Mouse (Mus musculus): Measurements from ENCODE around the gene Slc35b3. TPM values are rescaled to one million over a fixed set of nuclear protein-coding genes. Genes with fewer than 3 reads are reported as not detected.

Slc35b3 gene
- polyA plus RNA-seq, 1 experiment from 2014 or later, result 32.0 TPM

- no peaks in the 10 kb centered on the region for H3K4me1 ChIP-seq (ENCODE audit: control insufficient read depth, insufficient read depth, low read length)
- H3K36me3 ChIP-seq (ENCODE audit: control insufficient read depth, insufficient read depth, low read length), result peaks cover 2% of the 10 kb centered on the region
Measured at GRCm38 (mm10) chr13:38946296-38947012, 14.2 kb downstream of the Slc35b3 start.

GRCm38 (mm10) chr13:38945767-38946166, 14.9 kb downstream of the Slc35b3 start:
- Histone ChIP-seq H3K36me3 (ENCODE audit: control insufficient read depth, insufficient read depth, low read length) (peaks cover 2% of the 10 kb centered on the region), H3K27ac (ENCODE audit: low read depth, low read length) (no peak overlapping the region), H3K4me1 (ENCODE audit: control insufficient read depth, insufficient read depth, low read length) (no peaks in the 10 kb centered on the region), H3K9ac (ENCODE audit: low read length) (no peak overlapping the region), H3K4me3 (ENCODE audit: low read depth, low read length) (no peak overlapping the region), H3K4me2 (ENCODE audit: low read depth) (no peak overlapping the region), H3K27me3 (ENCODE audit: control insufficient read depth, insufficient read depth, low read length) (no peaks in the 10 kb centered on the region), H3K9me3 (ENCODE audit: control insufficient read depth, low read length) (no peaks in the 10 kb centered on the region)
- WGBS, result 86% methylated on average over 1 of the region's 1 CpGs
- ATAC-seq (ENCODE audit: insufficient read depth, low FRiP score, low TSS enrichment) (no peak), DNase-seq (ENCODE audit: low spot score) (no peak)

More at GRCm38 (mm10) chr13:38946296-38947012, 14.2 kb downstream of the Slc35b3 start:
- no peak overlapping the region for H3K4me3 ChIP-seq (ENCODE audit: low read depth, low read length)
- no peaks in the 10 kb centered on the region for H3K27me3 ChIP-seq (ENCODE audit: control insufficient read depth, insufficient read depth, low read length)
- no peak overlapping the region for H3K4me2 ChIP-seq (ENCODE audit: low read depth)
- H3K27ac ChIP-seq (ENCODE audit: low read depth, low read length), result no peak overlapping the region
- ATAC-seq (ENCODE audit: insufficient read depth, low FRiP score, low TSS enrichment) (no peak), DNase-seq (ENCODE audit: low spot score) (no peak)
- H3K9me3 ChIP-seq (ENCODE audit: control insufficient read depth, low read length), result no peaks in the 10 kb centered on the region
- 80% methylated on average over 3 of the region's 3 CpGs for WGBS
- H3K9ac ChIP-seq (ENCODE audit: low read length), result no peak overlapping the region

GRCm38 (mm10) chr13:38944951-38945350, 15.7 kb downstream of the Slc35b3 start:
- H3K4me1 ChIP-seq (ENCODE audit: control insufficient read depth, insufficient read depth, low read length), result no peaks in the 10 kb centered on the region
- peaks cover 2% of the 10 kb centered on the region for H3K36me3 ChIP-seq (ENCODE audit: control insufficient read depth, insufficient read depth, low read length)
- H3K4me3 ChIP-seq (ENCODE audit: low read depth, low read length), result no peak overlapping the region
- H3K27ac ChIP-seq (ENCODE audit: low read depth, low read length), result no peak overlapping the region
- H3K27me3 ChIP-seq (ENCODE audit: control insufficient read depth, insufficient read depth, low read length), result no peaks in the 10 kb centered on the region
- 92% methylated on average over 6 of the region's 6 CpGs for WGBS
- H3K4me2 ChIP-seq (ENCODE audit: low read depth), result no peak overlapping the region
- no peaks in the 10 kb centered on the region for H3K9me3 ChIP-seq (ENCODE audit: control insufficient read depth, low read length)
- ATAC-seq (ENCODE audit: insufficient read depth, low FRiP score, low TSS enrichment) (no peak), DNase-seq (ENCODE audit: low spot score) (no peak)
- no peak overlapping the region for H3K9ac ChIP-seq (ENCODE audit: low read length)

GRCm38 (mm10) chr13:38941786-38942185, 18.9 kb downstream of the Slc35b3 start:
- Histone ChIP-seq H3K4me3 (ENCODE audit: low read depth, low read length) (no peak overlapping the region), H3K4me2 (ENCODE audit: low read depth) (no peak overlapping the region), H3K9me3 (ENCODE audit: control insufficient read depth, low read length) (no peaks in the 10 kb centered on the region), H3K27ac (ENCODE audit: low read depth, low read length) (no peak overlapping the region), H3K36me3 (ENCODE audit: control insufficient read depth, insufficient read depth, low read length) (no peaks in the 10 kb centered on the region), H3K4me1 (ENCODE audit: control insufficient read depth, insufficient read depth, low read length) (no peaks in the 10 kb centered on the region), H3K9ac (ENCODE audit: low read length) (no peak overlapping the region), H3K27me3 (ENCODE audit: control insufficient read depth, insufficient read depth, low read length) (no peaks in the 10 kb centered on the region)
- DNase-seq (ENCODE audit: low spot score) (no peak), ATAC-seq (ENCODE audit: insufficient read depth, low FRiP score, low TSS enrichment) (no peak)
- WGBS, result 91% methylated on average over 4 of the region's 4 CpGs

GRCm38 (mm10) chr13:38941280-38941679, 19.4 kb downstream of the Slc35b3 start:
- no peak for DNase-seq (ENCODE audit: low spot score)
- no peaks in the 10 kb centered on the region for H3K4me1 ChIP-seq (ENCODE audit: control insufficient read depth, insufficient read depth, low read length)
- no peak overlapping the region for H3K9ac ChIP-seq (ENCODE audit: low read length)
- no peaks in the 10 kb centered on the region for H3K9me3 ChIP-seq (ENCODE audit: control insufficient read depth, low read length)
- H3K27me3 ChIP-seq (ENCODE audit: control insufficient read depth, insufficient read depth, low read length), result no peaks in the 10 kb centered on the region
- H3K27ac ChIP-seq (ENCODE audit: low read depth, low read length), result no peak overlapping the region
- 89% methylated on average over 19 of the region's 19 CpGs for WGBS
- no peaks in the 10 kb centered on the region for H3K36me3 ChIP-seq (ENCODE audit: control insufficient read depth, insufficient read depth, low read length)
- H3K4me3 ChIP-seq (ENCODE audit: low read depth, low read length), result no peak overlapping the region
- H3K4me2 ChIP-seq (ENCODE audit: low read depth), result no peak overlapping the region
- ATAC-seq (ENCODE audit: insufficient read depth, low FRiP score, low TSS enrichment), result no peak

- no peaks in the 10 kb centered on the region for H3K4me1 ChIP-seq (ENCODE audit: control insufficient read depth, insufficient read depth, low read length)
- no peak overlapping the region for H3K27ac ChIP-seq (ENCODE audit: low read depth, low read length)
- no peak overlapping the region for H3K4me2 ChIP-seq (ENCODE audit: low read depth)
- H3K36me3 ChIP-seq (ENCODE audit: control insufficient read depth, insufficient read depth, low read length), result no peaks in the 10 kb centered on the region; the same call in 1 of the 2 replicates
- WGBS, result 89% methylated on average over 2 of the region's 2 CpGs
- no peak overlapping the region for H3K4me3 ChIP-seq (ENCODE audit: low read depth, low read length)
- ATAC-seq (ENCODE audit: insufficient read depth, low FRiP score, low TSS enrichment) (no peak), DNase-seq (ENCODE audit: low spot score) (no peak)
- no peaks in the 10 kb centered on the region for H3K9me3 ChIP-seq (ENCODE audit: control insufficient read depth, low read length)
- H3K9ac ChIP-seq (ENCODE audit: low read length), result no peak overlapping the region
- H3K27me3 ChIP-seq (ENCODE audit: control insufficient read depth, insufficient read depth, low read length), result no peaks in the 10 kb centered on the region
Measured at GRCm38 (mm10) chr13:38938433-38938832, 22.2 kb downstream of the Slc35b3 start.

GRCm38 (mm10) chr13:38936860-38937471, 23.7 kb downstream of the Slc35b3 start:
- H3K4me2 ChIP-seq (ENCODE audit: low read depth), result no peak overlapping the region

GRCm38 (mm10) chr13:38935856-38936446, 24.7 kb downstream of the Slc35b3 start:
- no peak overlapping the region for H3K9ac ChIP-seq (ENCODE audit: low read length)
- no peak overlapping the region for H3K4me2 ChIP-seq (ENCODE audit: low read depth)
- no peaks in the 10 kb centered on the region for H3K4me1 ChIP-seq (ENCODE audit: control insufficient read depth, insufficient read depth, low read length)
- H3K9me3 ChIP-seq (ENCODE audit: control insufficient read depth, low read length), result no peaks in the 10 kb centered on the region
- 93% methylated on average over 10 of the region's 10 CpGs for WGBS
- DNase-seq (ENCODE audit: low spot score), result no peak
- no peaks in the 10 kb centered on the region for H3K27me3 ChIP-seq (ENCODE audit: control insufficient read depth, insufficient read depth, low read length)
- H3K4me3 ChIP-seq (ENCODE audit: low read depth, low read length), result no peak overlapping the region
- H3K27ac ChIP-seq (ENCODE audit: low read depth, low read length), result no peak overlapping the region
- no peak for ATAC-seq (ENCODE audit: insufficient read depth, low FRiP score, low TSS enrichment)
- no peaks in the 10 kb centered on the region; the same call in 1 of the 2 replicates for H3K36me3 ChIP-seq (ENCODE audit: control insufficient read depth, insufficient read depth, low read length)

More at GRCm38 (mm10) chr13:38936860-38937471, 23.7 kb downstream of the Slc35b3 start:
- Histone ChIP-seq H3K27me3 (ENCODE audit: control insufficient read depth, insufficient read depth, low read length) (no peaks in the 10 kb centered on the region), H3K9ac (ENCODE audit: low read length) (no peak overlapping the region), H3K36me3 (ENCODE audit: control insufficient read depth, insufficient read depth, low read length) (no peaks in the 10 kb centered on the region; the same call in 1 of the 2 replicates), H3K9me3 (ENCODE audit: control insufficient read depth, low read length) (no peaks in the 10 kb centered on the region), H3K4me1 (ENCODE audit: control insufficient read depth, insufficient read depth, low read length) (no peaks in the 10 kb centered on the region), H3K4me3 (ENCODE audit: low read depth, low read length) (no peak overlapping the region), H3K27ac (ENCODE audit: low read depth, low read length) (no peak overlapping the region)
- ATAC-seq (ENCODE audit: insufficient read depth, low FRiP score, low TSS enrichment) (no peak), DNase-seq (ENCODE audit: low spot score) (no peak)
- 94% methylated on average over 10 of the region's 10 CpGs for WGBS
